ENCODE assay signal across 8 mouse cellular contexts in the genomic region with DNA sequence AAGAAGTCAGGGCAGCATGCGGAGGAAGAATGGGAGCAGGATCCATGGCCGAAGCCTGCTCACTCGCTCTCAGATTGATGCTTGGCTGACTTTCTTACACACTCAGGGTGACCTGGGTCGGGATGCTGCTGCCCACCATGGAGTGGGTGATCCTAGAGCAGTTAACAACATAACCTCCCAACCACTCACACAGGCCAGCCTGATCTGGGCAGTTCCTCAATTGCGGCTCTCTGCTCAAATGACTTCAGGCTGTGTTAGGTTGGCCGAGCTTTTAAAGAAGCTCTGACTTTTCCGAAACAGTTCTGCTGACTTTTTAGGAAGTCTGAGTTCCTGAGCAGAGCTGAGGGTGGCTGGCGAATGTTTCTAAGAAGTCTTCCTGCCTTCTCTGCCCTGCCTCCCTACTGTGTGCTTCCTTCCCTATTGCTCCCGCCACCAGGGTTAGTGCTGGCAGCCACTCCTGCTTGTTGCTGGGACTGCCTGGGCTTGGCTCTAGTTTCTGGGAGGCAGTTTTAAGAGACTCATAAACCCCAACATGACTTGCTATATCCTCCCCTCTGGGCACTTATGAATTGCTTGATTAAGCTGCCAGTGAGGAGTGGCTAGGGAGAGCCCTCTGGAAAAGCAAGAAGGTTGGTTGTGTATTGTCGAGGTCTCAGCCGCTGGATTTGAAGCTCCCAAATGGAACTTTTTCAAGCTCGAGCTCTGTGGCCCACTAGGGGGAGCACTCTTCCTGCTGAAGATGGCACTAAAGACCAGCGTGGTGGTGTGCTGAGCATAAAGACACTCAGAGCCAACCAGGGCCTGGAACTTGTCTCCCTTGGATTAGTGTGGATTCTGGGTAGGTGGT. TPM values are rescaled to one million over a fixed set of nuclear protein-coding genes. Genes with fewer than 3 reads are reported as not detected.
DNase-seq lines count a peak whose midpoint lies in the region; ATAC-seq and TF ChIP-seq lines count a peak whose summit lies in the region.

No protein-coding gene starts in this region.

- H3K9me3 ChIP-seq in embryonic facial prominence, embryonic 14.5 days (ENCODE audit: control insufficient read depth, low read length): no peaks in the 10 kb centered on the region
- H3K9me3 ChIP-seq in heart, postnatal 0 days (replicated peaks; ENCODE audit: control insufficient read depth, low read length): no peaks in the 10 kb centered on the region
- H3K9me3 ChIP-seq in liver, embryonic 14.5 days (ENCODE audit: control insufficient read depth, low read length): no peaks in the 10 kb centered on the region
- H3K9me3 ChIP-seq in neural tube, embryonic 14.5 days (ENCODE audit: control insufficient read depth, low read length): no peaks in the 10 kb centered on the region

- no peaks in the 10 kb centered on the region for H3K27me3 ChIP-seq in embryonic facial prominence, embryonic 14.5 days (replicated peaks; ENCODE audit: control insufficient read depth, insufficient read depth, low read length)
- H3K27me3 ChIP-seq in heart, postnatal 0 days (ENCODE audit: control insufficient read depth, insufficient read depth, low read length): no peaks in the 10 kb centered on the region
- no peaks in the 10 kb centered on the region for H3K27me3 ChIP-seq in liver, embryonic 14.5 days (ENCODE audit: control insufficient read depth, insufficient read depth, low read length)
- no peaks in the 10 kb centered on the region for H3K27me3 ChIP-seq in neural tube, embryonic 14.5 days (ENCODE audit: control insufficient read depth, insufficient read depth, low read length)
- no peaks in the 10 kb centered on the region for H3K27me3 ChIP-seq in thymus, adult 2 months (ENCODE audit: control insufficient read depth, insufficient read depth, low read length)

- H3K4me3 ChIP-seq in embryonic facial prominence, embryonic 14.5 days (ENCODE audit: low read depth, low read length): no peak overlapping the region
- H3K4me3 ChIP-seq in heart, postnatal 0 days (ENCODE audit: low read depth, low read length): no peak overlapping the region
- H3K4me3 ChIP-seq in liver, embryonic 14.5 days (ENCODE audit: insufficient read depth in 1 of 2, low read depth in 2 of 2, low read length in 2 of 2): no peak overlapping the region
- no peak overlapping the region for H3K4me3 ChIP-seq in neural tube, embryonic 14.5 days (ENCODE audit: low read depth, low read length)
- H3K4me3 ChIP-seq in thymus, adult 2 months (ENCODE audit: control insufficient read depth, insufficient read depth, low read length): no peak overlapping the region

- TF ChIP-seq EP300 in heart, postnatal 0 days (IDR thresholded peaks at IDR 0.05; ENCODE audit: low read depth): no peak
- TF ChIP-seq EP300 in liver, embryonic 14.5 days (IDR thresholded peaks at IDR 0.05; ENCODE audit: low read depth): no peak

- peaks cover 76% of the 10 kb centered on the region for H3K36me3 ChIP-seq in embryonic facial prominence, embryonic 14.5 days (ENCODE audit: control insufficient read depth, insufficient read depth, low read length)
- H3K36me3 ChIP-seq in heart, postnatal 0 days (replicated peaks; ENCODE audit: control insufficient read depth, insufficient read depth, low read length): peaks cover 71% of the 10 kb centered on the region
- no peaks in the 10 kb centered on the region for H3K36me3 ChIP-seq in liver, embryonic 14.5 days (replicated peaks; ENCODE audit: control insufficient read depth, insufficient read depth, low read depth)
- peaks cover 15% of the 10 kb centered on the region for H3K36me3 ChIP-seq in neural tube, embryonic 14.5 days (ENCODE audit: control insufficient read depth, insufficient read depth, low read length)
- H3K36me3 ChIP-seq in thymus, adult 2 months (ENCODE audit: control insufficient read depth, insufficient read depth, low read length): peaks cover 44% of the 10 kb centered on the region

- no peaks in the 10 kb centered on the region for H3K4me1 ChIP-seq in embryonic facial prominence, embryonic 14.5 days (ENCODE audit: control insufficient read depth, insufficient read depth, low read length)
- H3K4me1 ChIP-seq in heart, postnatal 0 days (ENCODE audit: control insufficient read depth, insufficient read depth): no peaks in the 10 kb centered on the region
- H3K4me1 ChIP-seq in liver, embryonic 14.5 days (replicated peaks; ENCODE audit: control insufficient read depth in 2 of 2, insufficient read depth in 2 of 2, low read length in 1 of 2): peaks cover 0 to 3% of the 10 kb centered on the region in 2 experiments; a peak in 1 of 4 replicates
- H3K4me1 ChIP-seq in neural tube, embryonic 14.5 days (ENCODE audit: control insufficient read depth, insufficient read depth, low read length): no peaks in the 10 kb centered on the region
- H3K4me1 ChIP-seq in thymus, adult 2 months (replicated peaks; ENCODE audit: control insufficient read depth, insufficient read depth, low read length): no peaks in the 10 kb centered on the region

- no peak overlapping the region for H3K9ac ChIP-seq in embryonic facial prominence, embryonic 14.5 days (ENCODE audit: low read depth, low read length)
- no peak overlapping the region for H3K9ac ChIP-seq in heart, postnatal 0 days (replicated peaks; ENCODE audit: low read depth, low read length)
- H3K9ac ChIP-seq in liver, embryonic 14.5 days (replicated peaks): no peak overlapping the region
- no peak overlapping the region for H3K9ac ChIP-seq in neural tube, embryonic 14.5 days (replicated peaks; ENCODE audit: low read depth, low read length)

- WGBS in embryonic facial prominence, embryonic 14.5 days: 63% methylated on average over 13 of the region's 13 CpGs
- 65% methylated on average over 13 of the region's 13 CpGs for WGBS in heart, postnatal 0 days
- 58% methylated on average over 13 of the region's 13 CpGs for WGBS in liver, embryonic 14.5 days (ENCODE audit: insufficient replicate concordance)
- 63% methylated on average over 13 of the region's 13 CpGs for WGBS in neural tube, embryonic 14.5 days
- WGBS in thymus, adult 2 months: 75% methylated on average over 13 of the region's 13 CpGs

- no peak overlapping the region for H3K4me2 ChIP-seq in embryonic facial prominence, embryonic 14.5 days (ENCODE audit: low read depth, low read length)
- H3K4me2 ChIP-seq in heart, postnatal 0 days (ENCODE audit: low read depth, low read length): no peak overlapping the region
- H3K4me2 ChIP-seq in liver, embryonic 14.5 days (ENCODE audit: low read depth): no peak overlapping the region
- H3K4me2 ChIP-seq in neural tube, embryonic 14.5 days (ENCODE audit: low read depth, low read length): no peak overlapping the region

- no peak for TF ChIP-seq POLR2A in thymus, adult 2 months (IDR thresholded peaks at IDR 0.05; ENCODE audit: control insufficient read depth, extremely low read depth, insufficient read depth, low read length, poor library complexity)

- peak; percentile 74 for DNase-seq in CD4-positive, CD25-positive, alpha-beta regulatory T cell, adult 2 months (ENCODE audit: low read depth, low spot score)
- DNase-seq in adrenal gland, postnatal 4 days (ENCODE audit: low spot score in 2 of 2): peak; percentile 33 to 39
- DNase-seq in embryonic facial prominence, embryonic 14.5 days (ENCODE audit: low spot score): peak; percentile 83
- peak; percentile 45 for DNase-seq in heart, postnatal 0 days (ENCODE audit: low spot score)
- DNase-seq in kidney, postnatal 4 days: peak; percentile 75 to 79
- peak in 1 of 3 experiments; percentile 24 for DNase-seq in liver, embryonic 14.5 days (ENCODE audit: low read depth in 3 of 3, low spot score in 3 of 3)
- DNase-seq in thymus, adult 2 months: peak; percentile 77

- H3K27ac ChIP-seq in embryonic facial prominence, embryonic 14.5 days (replicated peaks; ENCODE audit: low read depth, low read length): no peak overlapping the region
- no peak overlapping the region for H3K27ac ChIP-seq in heart, postnatal 0 days (ENCODE audit: low read depth)
- no peak overlapping the region for H3K27ac ChIP-seq in liver, embryonic 14.5 days
- H3K27ac ChIP-seq in neural tube, embryonic 14.5 days (ENCODE audit: low read depth, low read length): no peak overlapping the region
- H3K27ac ChIP-seq in thymus, adult 2 months (ENCODE audit: control insufficient read depth, insufficient read depth, low read length): no peak overlapping the region

- peak; percentile 75 for TF ChIP-seq CTCF in heart, postnatal 0 days (IDR thresholded peaks at IDR 0.05; ENCODE audit: low read depth)
- TF ChIP-seq CTCF in liver, embryonic 14.5 days (IDR thresholded peaks at IDR 0.05; ENCODE audit: low read depth): peak; percentile 83
- TF ChIP-seq CTCF in thymus, adult 2 months (IDR thresholded peaks at IDR 0.05; ENCODE audit: borderline replicate concordance, control insufficient read depth, extremely low read depth, insufficient read depth, low read length, poor library complexity): peak; percentile 83; the same call in 1 of the 2 replicates

- no peak for ATAC-seq in embryonic facial prominence, embryonic 14.5 days (ENCODE audit: low read depth)
- peak; percentile 47; the same call in 1 of the 2 replicates for ATAC-seq in heart, postnatal 0 days (ENCODE audit: insufficient read depth, low read depth)
- ATAC-seq in liver, embryonic 14.5 days (ENCODE audit: insufficient read depth): peak; percentile 21; the same call in 1 of the 2 replicates
- peak; percentile 41; the same call in 1 of the 2 replicates for ATAC-seq in neural tube, embryonic 14.5 days (ENCODE audit: low read depth)

RNA-seq across cellular contexts. Expression of a gene that starts 9.9 kb away (rescaled TPM):
- total RNA-seq in adrenal gland, postnatal 4 days (2021): 10 to 100 TPM; 22.9 to 24.5 TPM
- 11.7 and 12.0 TPM in 2 replicates for polyA plus RNA-seq in embryonic facial prominence, embryonic 14.5 days (2014; fragmentation: Nextera tagmentation; extraction: Ambion mirVana)
- total RNA-seq in heart, postnatal 0 days (2014; rRNA removed; ENCODE audit: low replicate concordance): 3.9 and 4.9 TPM in 2 replicates
- 4.5 and 4.7 TPM in 2 replicates for polyA plus RNA-seq in heart, postnatal 0 days (2015; fragmentation: Nextera tagmentation; extraction: Ambion mirVana)
- polyA plus RNA-seq in liver, embryonic 14.5 days (2012; rRNA removed): 1.7 and 2.7 TPM in 2 replicates
- polyA plus RNA-seq in liver, embryonic 14.5 days (2014; fragmentation: Nextera tagmentation; extraction: Ambion mirVana): 2.4 and 2.8 TPM in 2 replicates
- polyA plus RNA-seq in neural tube, embryonic 14.5 days (2014; fragmentation: Nextera tagmentation; extraction: Ambion mirVana): 12.7 and 13.6 TPM in 2 replicates
- 23.2 and 25.6 TPM in 2 replicates for polyA plus RNA-seq in thymus, adult 2 months (2012; rRNA removed)
